In the genomic region with DNA sequence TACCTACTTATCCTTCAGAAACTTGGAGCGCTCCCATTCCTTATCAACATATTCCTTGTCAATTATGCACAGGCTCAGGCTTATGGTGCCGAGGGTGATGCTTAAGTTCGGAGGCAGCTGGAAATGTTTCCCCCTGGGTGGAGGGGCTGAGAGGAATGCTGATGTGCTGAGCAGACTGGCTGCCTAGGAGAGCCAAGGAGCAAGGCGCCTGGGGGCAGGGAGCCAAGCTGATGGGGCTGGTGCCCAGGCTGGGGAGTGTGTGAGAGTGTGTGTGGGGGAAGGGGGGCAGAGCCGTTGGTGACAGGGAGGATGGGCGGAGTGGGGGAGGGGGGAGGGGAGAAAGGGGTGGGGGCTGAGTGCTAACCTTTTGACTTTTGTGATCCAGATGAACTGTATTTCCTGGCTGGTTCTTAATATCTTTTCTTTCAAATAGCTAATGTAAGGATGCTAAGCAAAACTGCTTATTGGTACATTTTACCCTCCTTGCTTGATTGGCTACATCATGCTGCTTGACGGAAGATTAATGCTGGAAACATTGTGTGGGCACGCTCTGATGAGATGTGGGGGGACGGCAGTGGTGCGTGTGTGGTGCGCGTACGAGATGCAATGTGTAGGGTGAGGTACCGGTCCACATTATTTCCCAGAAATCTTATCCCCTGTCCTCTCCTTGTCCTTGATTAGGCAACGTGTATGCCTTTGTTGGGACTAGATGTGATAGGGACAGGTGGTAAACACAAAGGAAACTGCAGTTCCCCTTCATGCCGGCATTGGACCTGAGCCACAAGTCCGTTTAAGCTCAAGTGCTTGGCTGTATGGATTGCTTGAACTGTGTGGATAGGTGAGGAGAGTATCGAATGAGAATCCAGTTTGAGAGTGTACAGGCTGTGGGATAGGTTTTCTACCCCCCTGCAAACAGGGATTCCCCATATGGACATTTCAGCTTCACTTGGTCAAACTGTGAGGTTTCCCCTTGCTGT, we compare ENCODE assay signal across 9 mouse cellular contexts. TPM values are rescaled to one million over a fixed set of nuclear protein-coding genes. Genes with fewer than 3 reads are reported as not detected.
DNase-seq lines count a peak whose midpoint lies in the region; ATAC-seq lines count a peak whose summit lies in the region.
"Had no signal": no experiment of that assay in that cellular context is flagged by ENCODE, and none has a peak within 500 bp of the region (broad histone marks: within the 10 kb centered on the region; RNA-seq: fewer than 3 reads in every experiment).

No protein-coding gene starts in this region.

- H3K4me1 ChIP-seq in heart, embryonic 11.5 days (ENCODE audit: control insufficient read depth, insufficient read depth, low read length) = peaks cover 28% of the 10 kb centered on the region
- H3K4me1 ChIP-seq in midbrain, embryonic 13.5 days (replicated peaks) = peaks cover 43% of the 10 kb centered on the region
- H3K4me1 ChIP-seq in intestine, embryonic 15.5 days (replicated peaks) = no peaks in the 10 kb centered on the region

- H3K27ac ChIP-seq in heart, embryonic 11.5 days (ENCODE audit: low read depth, low read length) = peak overlapping the region; percentile 4; the same call in 1 of the 2 replicates
- H3K27ac ChIP-seq in midbrain, embryonic 13.5 days = peak overlapping the region; percentile 59
- no peak overlapping the region for H3K27ac ChIP-seq in intestine, embryonic 15.5 days
- H3K27ac ChIP-seq: stomach, embryonic 15.5 days had no signal

- H3K27me3 ChIP-seq in heart, embryonic 11.5 days (ENCODE audit: control insufficient read depth, insufficient read depth, low read length) = no peaks in the 10 kb centered on the region
- no peaks in the 10 kb centered on the region for H3K27me3 ChIP-seq in midbrain, embryonic 13.5 days
- no peaks in the 10 kb centered on the region for H3K27me3 ChIP-seq in intestine, embryonic 15.5 days (replicated peaks)
- H3K27me3 ChIP-seq: stomach, embryonic 15.5 days had no signal

- no peaks in the 10 kb centered on the region for H3K36me3 ChIP-seq in heart, embryonic 11.5 days (ENCODE audit: control insufficient read depth, insufficient read depth, low read length)
- H3K36me3 ChIP-seq in midbrain, embryonic 13.5 days = no peaks in the 10 kb centered on the region; the same call in 1 of the 2 replicates
- no peaks in the 10 kb centered on the region for H3K36me3 ChIP-seq in intestine, embryonic 15.5 days
- H3K36me3 ChIP-seq: stomach, embryonic 15.5 days had no signal

- H3K4me3 ChIP-seq in heart, embryonic 11.5 days (ENCODE audit: low read depth, low read length) = no peak overlapping the region
- H3K4me3 ChIP-seq in midbrain, embryonic 13.5 days (replicated peaks) = no peak overlapping the region
- no peak overlapping the region for H3K4me3 ChIP-seq in intestine, embryonic 15.5 days (replicated peaks)
- H3K4me3 ChIP-seq: stomach, embryonic 15.5 days had no signal

- H3K9me3 ChIP-seq in heart, embryonic 11.5 days (replicated peaks; ENCODE audit: control insufficient read depth, low read length) = no peaks in the 10 kb centered on the region
- H3K9me3 ChIP-seq in midbrain, embryonic 13.5 days = no peaks in the 10 kb centered on the region
- no peaks in the 10 kb centered on the region for H3K9me3 ChIP-seq in intestine, embryonic 15.5 days
- H3K9me3 ChIP-seq: stomach, embryonic 15.5 days had no signal

- no peak for DNase-seq in heart, adult 9 months (ENCODE audit: low spot score in 2 of 2)
- peak; percentile 73 to 85 for DNase-seq in cerebellum, postnatal 25 days
- DNase-seq in frontal cortex, postnatal 10 days (ENCODE audit: low spot score in 2 of 2) = peak; percentile 65 to 73
- DNase-seq in kidney, postnatal 4 days = peak; percentile 56 to 67
- no peak for DNase-seq in natural killer cell, adult 2 months (ENCODE audit: low spot score in 2 of 2)

- ATAC-seq in heart, embryonic 11.5 days (replicated peaks; ENCODE audit: insufficient number of reproducible peaks, low FRiP score, low TSS enrichment) = no peak
- ATAC-seq in midbrain, embryonic 13.5 days = peak; percentile 94
- no peak; the same call in 1 of the 2 replicates for ATAC-seq in intestine, embryonic 15.5 days

- H3K4me2 ChIP-seq in heart, embryonic 11.5 days = peak overlapping the region; percentile 60
- H3K4me2 ChIP-seq in midbrain, embryonic 13.5 days (replicated peaks) = peak overlapping the region; percentile 7; the same call in 1 of the 2 replicates
- no peak overlapping the region for H3K4me2 ChIP-seq in intestine, embryonic 15.5 days (replicated peaks)
- H3K4me2 ChIP-seq: stomach, embryonic 15.5 days had no signal

- WGBS in heart, embryonic 11.5 days (ENCODE audit: insufficient replicate concordance) = 48% methylated on average over 18 of the region's 18 CpGs
- 44% methylated on average over 18 of the region's 18 CpGs for WGBS in midbrain, embryonic 13.5 days
- 63% methylated on average over 18 of the region's 18 CpGs for WGBS in intestine, embryonic 15.5 days

- 0 out of 2 replicates have a peak overlapping the region, but pooled peaks have one; percentile 10 for H3K9ac ChIP-seq in heart, embryonic 11.5 days (ENCODE audit: low read depth, low read length)
- no peak overlapping the region for H3K9ac ChIP-seq in midbrain, embryonic 13.5 days (replicated peaks)
- no peak overlapping the region for H3K9ac ChIP-seq in intestine, embryonic 15.5 days
- H3K9ac ChIP-seq: stomach, embryonic 15.5 days had no signal

RNA-seq across cellular contexts. Expression of gene Tmem178, which starts 25.5 kb away (rescaled TPM):
- polyA plus RNA-seq in heart, embryonic 11.5 days (2014; fragmentation: Nextera tagmentation; extraction: Ambion mirVana) = 6.0 and 7.0 TPM in 2 replicates
- polyA plus RNA-seq in midbrain, embryonic 13.5 days (2015; fragmentation: Nextera tagmentation; extraction: Ambion mirVana) = 25.7 and 32.0 TPM in 2 replicates
- polyA plus RNA-seq in intestine, embryonic 15.5 days (2015; fragmentation: Nextera tagmentation; extraction: Ambion mirVana) = 2.6 and 3.4 TPM in 2 replicates

Comparison
In these comparisons a context has a peak if more than half of its experiments do, and no peak if none do; other contexts are left out.
1. DNase-seq: peak in cerebellum, postnatal 25 days (2 of 2), frontal cortex, postnatal 10 days (2 of 2) and kidney, postnatal 4 days (2 of 2); none in heart, adult 9 months (0 of 2) and natural killer cell, adult 2 months (0 of 2).